20 mouse cellular contexts compared by ENCODE assay signal in the genomic region with DNA sequence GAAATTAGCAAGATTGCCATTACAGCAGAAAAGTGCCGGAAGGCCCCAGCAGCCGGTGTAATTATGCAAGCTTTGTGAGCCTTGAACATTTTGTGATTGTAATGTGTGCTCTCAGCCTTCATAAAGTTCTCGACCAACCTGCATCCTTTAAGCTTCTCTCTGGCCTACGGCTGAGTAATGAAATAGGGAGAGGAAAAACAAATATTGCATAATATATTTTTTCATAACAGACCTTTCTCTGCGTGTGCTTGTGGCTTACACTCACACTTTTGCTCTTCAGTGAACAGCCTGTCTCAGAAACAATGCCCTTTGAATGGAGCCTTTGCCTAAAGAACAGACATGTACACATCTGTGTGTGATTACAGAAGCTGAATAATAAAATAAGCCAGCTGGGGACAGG.
DNase-seq lines count a peak whose midpoint lies in the region; ATAC-seq and TF ChIP-seq lines count a peak whose summit lies in the region.
"Had no signal": no experiment of that assay in that cellular context is flagged by ENCODE, and none has a peak within 500 bp of the region (broad histone marks: within the 10 kb centered on the region; RNA-seq: fewer than 3 reads in every experiment).

No protein-coding gene starts in this region.

- no peak for TF ChIP-seq CTCF in hindbrain, postnatal 0 days (IDR thresholded peaks at IDR 0.05; ENCODE audit: low read depth)
- TF ChIP-seq CTCF in lung, postnatal 0 days (IDR thresholded peaks at IDR 0.05), result no peak

- peak; percentile 23 for DNase-seq in hindbrain, postnatal 0 days (ENCODE audit: low spot score)
- peak; percentile 6 for DNase-seq in lung, postnatal 0 days (ENCODE audit: low spot score)
- no peak for DNase-seq in lung, postnatal 4 days
- peak; percentile 27 for DNase-seq in embryo, embryonic 11 days
- no peak for DNase-seq in spleen, adult 18-20 months
- DNase-seq: adrenal gland, postnatal 36 days; cerebellum, adult 18-20 months; gastrocnemius, postnatal 14 days; heart, adult 2 months; kidney, postnatal 4 days; layer of hippocampus, adult 9-11 months; liver, postnatal 0 days; right cerebral cortex, postnatal 4 days had no signal

- H3K36me3 ChIP-seq in hindbrain, postnatal 0 days (ENCODE audit: insufficient read depth, low read length), result no peaks in the 10 kb centered on the region
- H3K36me3 ChIP-seq in hindbrain, embryonic 16.5 days (ENCODE audit: control insufficient read depth, insufficient read depth, low read length), result no peaks in the 10 kb centered on the region
- no peaks in the 10 kb centered on the region for H3K36me3 ChIP-seq in lung, postnatal 0 days (ENCODE audit: insufficient read depth, low read length)
- H3K36me3 ChIP-seq: embryonic facial prominence, embryonic 15.5 days; hindbrain, embryonic 12.5 days; intestine, embryonic 15.5 days; limb, embryonic 10.5 days had no signal

- no peak for TF ChIP-seq EP300 in lung, postnatal 0 days (IDR thresholded peaks at IDR 0.05)

- no peaks in the 10 kb centered on the region for H3K9me3 ChIP-seq in hindbrain, postnatal 0 days (ENCODE audit: low read length)
- no peaks in the 10 kb centered on the region for H3K9me3 ChIP-seq in hindbrain, embryonic 16.5 days (ENCODE audit: control insufficient read depth, low read length)
- H3K9me3 ChIP-seq in lung, postnatal 0 days (ENCODE audit: low read length), result no peaks in the 10 kb centered on the region
- H3K9me3 ChIP-seq: embryonic facial prominence, embryonic 15.5 days; hindbrain, embryonic 12.5 days; intestine, embryonic 15.5 days; limb, embryonic 10.5 days had no signal

- H3K4me3 ChIP-seq in hindbrain, postnatal 0 days (ENCODE audit: low read length), result no peak overlapping the region
- H3K4me3 ChIP-seq in hindbrain, embryonic 16.5 days (ENCODE audit: low read length), result no peak overlapping the region
- no peak overlapping the region for H3K4me3 ChIP-seq in lung, postnatal 0 days (ENCODE audit: low read depth, low read length)
- H3K4me3 ChIP-seq: embryonic facial prominence, embryonic 15.5 days; heart, adult 2 months; hindbrain, embryonic 12.5 days; intestine, embryonic 15.5 days; limb, embryonic 10.5 days had no signal

- no peak overlapping the region for H3K27ac ChIP-seq in hindbrain, postnatal 0 days
- no peak overlapping the region for H3K27ac ChIP-seq in hindbrain, embryonic 16.5 days (ENCODE audit: low read depth, low read length)
- H3K27ac ChIP-seq in lung, postnatal 0 days (ENCODE audit: low read length), result no peak overlapping the region
- H3K27ac ChIP-seq: embryonic facial prominence, embryonic 15.5 days; heart, adult 2 months; hindbrain, embryonic 12.5 days; intestine, embryonic 15.5 days; limb, embryonic 10.5 days; stomach, postnatal 0 days had no signal

- ATAC-seq in hindbrain, postnatal 0 days, result no peak
- ATAC-seq in hindbrain, embryonic 16.5 days, result no peak
- no peak for ATAC-seq in lung, postnatal 0 days
- peak; percentile 59 for ATAC-seq in granulocyte monocyte progenitor cell, adult 5-6 weeks (replicated peaks; ENCODE audit: poor library complexity, severe bottlenecking)
- ATAC-seq: intestine, embryonic 15.5 days; liver, postnatal 0 days had no signal

- no peak overlapping the region for H3K4me2 ChIP-seq in hindbrain, postnatal 0 days (ENCODE audit: low read depth, low read length)
- H3K4me2 ChIP-seq in hindbrain, embryonic 16.5 days (ENCODE audit: low read length), result no peak overlapping the region
- no peak overlapping the region for H3K4me2 ChIP-seq in lung, postnatal 0 days (replicated peaks; ENCODE audit: low read depth, low read length)
- H3K4me2 ChIP-seq: embryonic facial prominence, embryonic 15.5 days; hindbrain, embryonic 12.5 days; intestine, embryonic 15.5 days had no signal

- no peaks in the 10 kb centered on the region for H3K27me3 ChIP-seq in hindbrain, postnatal 0 days (ENCODE audit: insufficient read depth, low read length)
- no peaks in the 10 kb centered on the region for H3K27me3 ChIP-seq in hindbrain, embryonic 16.5 days (replicated peaks; ENCODE audit: control insufficient read depth, insufficient read depth, low read length)
- no peaks in the 10 kb centered on the region for H3K27me3 ChIP-seq in lung, postnatal 0 days (replicated peaks; ENCODE audit: insufficient read depth, low read length)
- H3K27me3 ChIP-seq: embryonic facial prominence, embryonic 15.5 days; hindbrain, embryonic 12.5 days; intestine, embryonic 15.5 days had no signal

- H3K4me1 ChIP-seq in hindbrain, postnatal 0 days (ENCODE audit: insufficient read depth, low read length), result no peaks in the 10 kb centered on the region
- H3K4me1 ChIP-seq in hindbrain, embryonic 16.5 days (ENCODE audit: control insufficient read depth, insufficient read depth, low read depth, low read length), result no peaks in the 10 kb centered on the region
- no peaks in the 10 kb centered on the region for H3K4me1 ChIP-seq in lung, postnatal 0 days (ENCODE audit: insufficient read depth, low read depth, low read length)
- H3K4me1 ChIP-seq: embryonic facial prominence, embryonic 15.5 days; hindbrain, embryonic 12.5 days; intestine, embryonic 15.5 days had no signal

- WGBS in hindbrain, postnatal 0 days, result 65% methylated on average over 5 of the region's 5 CpGs
- 52% methylated on average over 5 of the region's 5 CpGs for whole genome bisulfite sequencing in hindbrain, embryonic 16.5 days
- WGBS in lung, postnatal 0 days, result 49% methylated on average over 5 of the region's 5 CpGs

- H3K9ac ChIP-seq in hindbrain, postnatal 0 days (replicated peaks; ENCODE audit: low read length), result no peak overlapping the region
- H3K9ac ChIP-seq in hindbrain, embryonic 16.5 days (ENCODE audit: low read depth, low read length), result no peak overlapping the region
- H3K9ac ChIP-seq in lung, postnatal 0 days (replicated peaks; ENCODE audit: low read depth), result no peak overlapping the region
- H3K9ac ChIP-seq: embryonic facial prominence, embryonic 15.5 days; hindbrain, embryonic 12.5 days; intestine, embryonic 15.5 days; liver, postnatal 0 days had no signal

Comparison
In these comparisons a context has a peak if more than half of its experiments do, and no peak if none do; other contexts are left out.
1. DNase-seq: peak in hindbrain, postnatal 0 days (single experiment), lung, postnatal 0 days (single experiment) and embryo, embryonic 11 days (single experiment); none in lung, postnatal 4 days (0 of 2) and spleen, adult 18-20 months (0 of 2).